In genomic region chr7:44351881-44352749, GRCm38 (mm10) we compare ENCODE assay signal across 8 mouse cellular contexts. TPM values are rescaled to one million over a fixed set of nuclear protein-coding genes. Genes with fewer than 3 reads are reported as not detected.
A peak's percentile ranks its signal among the peaks of the same experiment; 100 is the strongest.
DNase-seq lines count a peak whose midpoint lies in the region; ATAC-seq lines count a peak whose summit lies in the region.

No protein-coding gene starts in this region.

- peak overlapping the region; percentile 29; the same call in 1 of the 2 replicates for H3K4me2 ChIP-seq in heart, embryonic 15.5 days
- H3K4me2 ChIP-seq in limb, embryonic 13.5 days (replicated peaks) = peak overlapping the region; percentile 58

- H3K27me3 ChIP-seq in heart, embryonic 15.5 days = peaks cover 98% of the 10 kb centered on the region
- peaks cover 99% of the 10 kb centered on the region for H3K27me3 ChIP-seq in limb, embryonic 13.5 days

- peak overlapping the region; percentile 17; the same call in 1 of the 2 replicates for H3K9ac ChIP-seq in heart, embryonic 15.5 days
- no peak overlapping the region for H3K9ac ChIP-seq in limb, embryonic 13.5 days

- no peaks in the 10 kb centered on the region for H3K9me3 ChIP-seq in heart, embryonic 15.5 days (replicated peaks)
- H3K9me3 ChIP-seq in limb, embryonic 13.5 days = no peaks in the 10 kb centered on the region

- peaks cover 35% of the 10 kb centered on the region for H3K4me1 ChIP-seq in heart, embryonic 15.5 days (replicated peaks)
- H3K4me1 ChIP-seq in limb, embryonic 13.5 days = peaks cover 47% of the 10 kb centered on the region

- WGBS in heart, embryonic 15.5 days = 7% methylated on average over 61 of the region's 71 CpGs
- WGBS in limb, embryonic 13.5 days = 3% methylated on average over 64 of the region's 71 CpGs

- no peak for ATAC-seq in heart, embryonic 15.5 days (replicated peaks; ENCODE audit: insufficient number of reproducible peaks, insufficient read depth, low FRiP score, low read depth)
- ATAC-seq in limb, embryonic 13.5 days (ENCODE audit: low FRiP score, low read depth) = no peak
- no peak for ATAC-seq in frontal cortex, adult (ENCODE audit: low TSS enrichment)

- peak overlapping the region; percentile 25; the same call in 1 of the 2 replicates for H3K4me3 ChIP-seq in heart, embryonic 15.5 days
- H3K4me3 ChIP-seq in limb, embryonic 13.5 days = peak overlapping the region; percentile 25

- no peak overlapping the region for H3K27ac ChIP-seq in heart, embryonic 15.5 days
- no peak overlapping the region for H3K27ac ChIP-seq in limb, embryonic 13.5 days

- H3K36me3 ChIP-seq in heart, embryonic 15.5 days = no peaks in the 10 kb centered on the region
- H3K36me3 ChIP-seq in limb, embryonic 13.5 days = no peaks in the 10 kb centered on the region

- no peak for DNase-seq in heart, postnatal 4 days
- DNase-seq in thymus, postnatal 4 days = peak; percentile 15
- no peak for DNase-seq in thymus, postnatal 14 days
- DNase-seq in urinary bladder, postnatal 10 days (ENCODE audit: low spot score) = no peak
- no peak for DNase-seq in layer of hippocampus, postnatal 25 days (ENCODE audit: extremely low spot score in 1 of 2, low spot score in 1 of 2)

RNA-seq across cellular contexts. Expression of gene Syt3, which starts 31.8 kb away (rescaled TPM):
- 0.71 and 0.82 TPM in 2 replicates for polyA plus RNA-seq in heart, embryonic 15.5 days (2015; fragmentation: Nextera tagmentation; extraction: Ambion mirVana)
- total RNA-seq in heart, postnatal 4 days (2021) = 1 to 10 TPM in 1 of 2 experiments, under 1 TPM in 1; 0.88 to 1.4 TPM
- polyA plus RNA-seq in limb, embryonic 13.5 days (2015; fragmentation: Nextera tagmentation; extraction: Ambion mirVana) = 3.5 and 4.0 TPM in 2 replicates
- total RNA-seq in layer of hippocampus, postnatal 25 days (2021) = 10 to 100 TPM; 91.3 to 92.1 TPM

RNA-seq across cellular contexts. Expression of gene 1700008O03Rik, which starts 33.5 kb away (rescaled TPM):
- 0.13 and 0.47 TPM in 2 replicates for polyA plus RNA-seq in heart, embryonic 15.5 days (2015; fragmentation: Nextera tagmentation; extraction: Ambion mirVana)
- total RNA-seq in heart, postnatal 4 days (2021) = not detected
- 1.1 TPM in 2 replicates for polyA plus RNA-seq in limb, embryonic 13.5 days (2015; fragmentation: Nextera tagmentation; extraction: Ambion mirVana)
- total RNA-seq in layer of hippocampus, postnatal 25 days (2021) = 1 to 10 TPM; 3.8 to 4.1 TPM

RNA-seq across cellular contexts. Expression of gene Shank1, which starts 42.1 kb away (rescaled TPM):
- polyA plus RNA-seq in heart, embryonic 15.5 days (2015; fragmentation: Nextera tagmentation; extraction: Ambion mirVana) = 0.58 and 0.74 TPM in 2 replicates
- total RNA-seq in heart, postnatal 4 days (2021) = 1 to 10 TPM; 3.5 to 4.6 TPM
- 3.1 and 3.3 TPM in 2 replicates for polyA plus RNA-seq in limb, embryonic 13.5 days (2015; fragmentation: Nextera tagmentation; extraction: Ambion mirVana)
- total RNA-seq in layer of hippocampus, postnatal 25 days (2021) = 100 to 1,000 TPM; 502 to 670 TPM

RNA-seq across cellular contexts. Expression of gene Clec11a, which starts 45.4 kb away (rescaled TPM):
- 1.0 and 2.5 TPM in 2 replicates for polyA plus RNA-seq in heart, embryonic 15.5 days (2015; fragmentation: Nextera tagmentation; extraction: Ambion mirVana)
- under 1 TPM; 0.71 to 0.92 TPM for total RNA-seq in heart, postnatal 4 days (2021)
- 5.6 and 6.3 TPM in 2 replicates for polyA plus RNA-seq in limb, embryonic 13.5 days (2015; fragmentation: Nextera tagmentation; extraction: Ambion mirVana)
- total RNA-seq in layer of hippocampus, postnatal 25 days (2021) = 1 to 10 TPM; 3.1 to 3.5 TPM

Comparison
In these comparisons a context has a peak if more than half of its experiments do, and no peak if none do; other contexts are left out.
1. RNA of gene Syt3, which starts 31.8 kb away (total RNA-seq): 91.3 to 92.1 TPM in layer of hippocampus, postnatal 25 days; 0.88 to 1.4 TPM in heart, postnatal 4 days; every median in the first group is over 10 times any median in the second.
2. RNA of gene Shank1, which starts 42.1 kb away (total RNA-seq): 502 to 670 TPM in layer of hippocampus, postnatal 25 days; 3.5 to 4.6 TPM in heart, postnatal 4 days; every median in the first group is over 10 times any median in the second.